Mouse (Mus musculus) heart, adult 11 months (tissue): Measurements from ENCODE around the gene Olfr123.

Source experiments
- DNase-seq: peaks from one replicate; pipeline ENCODE4 v3.0.0; 2022

Olfr123 gene

DNA sequence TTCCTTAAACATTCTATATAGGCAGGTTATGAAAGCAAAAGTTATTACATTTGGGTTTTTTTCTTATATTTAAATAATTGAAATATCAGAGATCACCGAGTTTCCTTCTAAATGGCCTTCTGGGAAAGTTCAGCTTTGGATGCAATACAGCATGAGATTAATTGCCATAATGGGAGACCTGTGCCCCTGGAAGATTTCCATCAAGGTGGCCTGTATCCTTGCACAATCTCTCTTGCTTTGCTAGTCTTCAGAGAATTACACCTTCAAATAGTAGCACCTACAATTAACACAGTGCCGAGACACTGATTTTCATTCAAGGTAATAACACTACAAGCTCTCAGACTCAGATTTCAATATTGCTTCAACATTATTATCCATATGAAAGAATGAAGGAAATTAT, at the start of gene Olfr123:
TSS of gene Olfr123 (plus strand) at position 301 of the 400 bp plus-strand sequence.
- DNase-seq, result no peak

GRCm38 (mm10) chr17:37768307-37768706, 25.0 kb upstream of the Olfr123 start, which contains the start of gene Olfr122:
Gene Olfr122 (plus strand): TSS chr17:37768607.
- no peak for DNase-seq

DNA sequence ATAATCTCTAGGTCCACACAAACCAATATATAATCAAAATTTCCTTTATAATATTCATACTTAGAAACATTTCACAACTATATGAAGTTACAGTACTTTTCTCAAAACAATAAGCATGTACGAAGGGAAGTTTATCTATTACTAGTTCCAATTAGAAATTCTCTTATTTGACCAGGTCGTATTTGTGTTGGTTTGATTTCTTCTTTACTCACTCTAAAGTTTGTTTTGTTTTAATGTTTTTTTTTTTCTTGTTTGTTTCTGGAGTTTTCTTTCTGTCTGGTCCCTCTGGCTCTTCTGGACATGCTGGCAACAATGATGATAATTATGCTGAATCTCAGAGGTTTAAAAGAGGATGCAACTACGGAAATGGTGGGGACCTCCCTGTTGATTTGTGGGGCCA, 6.3 kb downstream of the Olfr123 start, which contains the start of gene Olfr124:
TSS of gene Olfr124 (plus strand) at position 301 of the 400 bp plus-strand sequence.
- DNase-seq, result no peak

- no peak for DNase-seq
Measured at GRCm38 (mm10) chr17:37832649-37833048, 39.3 kb downstream of the Olfr123 start, which contains the start of gene Olfr125. Gene Olfr125 (plus strand): TSS chr17:37832949.

DNA sequence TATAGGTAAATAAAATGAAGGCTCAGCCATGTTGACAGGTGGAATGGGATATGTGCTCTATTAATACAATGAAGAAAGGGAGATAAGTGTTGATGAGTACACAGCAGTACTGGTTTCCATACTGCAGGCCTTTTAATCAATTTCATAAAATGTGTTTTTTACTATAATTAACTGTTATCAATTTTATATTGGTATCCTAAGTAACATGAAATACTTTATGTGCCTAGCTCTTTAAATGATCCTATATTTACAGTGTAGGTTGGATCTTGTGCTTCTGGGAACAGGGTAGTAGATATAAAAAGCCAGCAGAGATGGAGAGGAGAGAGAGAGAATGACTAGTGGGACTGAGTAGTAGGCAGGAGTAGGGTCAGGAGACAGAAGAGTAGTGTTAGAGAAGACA, 53.9 kb downstream of the Olfr123 start, which contains the start of gene Olfr126:
TSS of gene Olfr126 (plus strand) at position 301 of the 400 bp plus-strand sequence.
- DNase-seq, result no peak
